Mouse (Mus musculus): ENCODE results near the gene Rab24. TPM values are rescaled to one million over a fixed set of nuclear protein-coding genes. Genes with fewer than 3 reads are reported as not detected.

Rab24 gene
- polyA plus RNA-seq, 1 experiment = 101 TPM

DNA sequence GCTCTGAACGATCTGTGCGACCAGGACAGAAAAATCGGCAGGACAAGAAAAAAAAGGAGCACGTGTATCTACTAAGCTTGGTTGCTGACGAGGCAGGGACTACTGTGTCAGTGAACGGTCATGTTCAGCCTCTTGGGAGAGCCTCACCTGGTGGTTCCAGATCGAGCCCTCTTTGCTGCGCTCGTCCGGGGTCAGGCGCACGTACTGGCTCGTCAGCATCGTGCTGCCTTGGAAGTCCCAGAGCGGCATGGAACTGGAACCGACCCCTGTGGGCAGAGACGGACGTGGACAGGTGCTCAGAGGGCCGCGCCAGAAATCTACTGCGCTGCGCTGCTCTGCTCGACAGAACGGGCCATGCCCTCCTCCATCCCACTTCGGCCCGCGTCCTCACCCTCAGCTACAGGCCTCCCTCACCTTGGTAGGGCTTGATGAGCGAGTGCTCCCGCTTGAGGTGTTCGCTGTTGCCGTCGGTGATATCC, 40.3 kb upstream of the Rab24 start:
- Histone ChIP-seq H3K4me1 (ENCODE audit: control insufficient read depth, insufficient read depth, insufficient read length, low read length) (peaks cover 11% of the 10 kb centered on the region), H3K36me3 (ENCODE audit: control insufficient read depth, insufficient read depth, low read length) (peaks cover 26% of the 10 kb centered on the region), H3K27me3 (ENCODE audit: control insufficient read depth, insufficient read depth, low read length) (no peaks in the 10 kb centered on the region), H3K4me3 (ENCODE audit: low read depth, low read length) (peak overlapping the region; percentile 79), H3K27ac (ENCODE audit: insufficient read depth, low read depth, low read length) (peak overlapping the region; percentile 93)
- TF ChIP-seq CTCF (IDR thresholded peaks at IDR 0.05; ENCODE audit: extremely low read depth, insufficient read length, insufficient replicate concordance, low read depth, low read length) = no peak
- TF ChIP-seq POLR2A (IDR thresholded peaks at IDR 0.05; ENCODE audit: low read depth, low read length) = no peak
- under 1% methylated on average over 32 of the region's 32 CpGs for WGBS

DNA sequence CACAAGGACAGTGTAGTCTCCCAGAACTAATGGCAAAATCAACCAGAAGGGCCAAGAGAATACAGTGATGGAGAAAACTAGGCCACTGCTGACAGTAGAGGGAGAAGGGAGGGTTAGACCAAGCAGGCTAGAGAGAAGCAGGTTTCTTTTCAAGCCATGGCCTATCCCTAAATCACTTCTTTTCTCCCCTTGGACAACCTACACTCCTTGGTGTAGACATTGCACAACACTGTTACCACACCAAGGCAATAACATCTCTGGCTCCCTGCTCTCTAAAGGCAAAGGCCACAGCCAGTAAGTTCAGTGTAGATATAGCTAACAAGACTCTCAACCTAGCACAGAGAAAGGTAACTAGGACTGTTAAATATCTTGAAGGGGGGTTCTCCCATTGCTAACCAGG, 39.4 kb upstream of the Rab24 start:
- TF ChIP-seq POLR2A (IDR thresholded peaks at IDR 0.05; ENCODE audit: low read depth, low read length) = no peak
- no peak for TF ChIP-seq CTCF (IDR thresholded peaks at IDR 0.05; ENCODE audit: extremely low read depth, insufficient read length, insufficient replicate concordance, low read depth, low read length)
- H3K4me3 ChIP-seq (ENCODE audit: low read depth, low read length) = peak overlapping the region; percentile 39
- H3K27me3 ChIP-seq (ENCODE audit: control insufficient read depth, insufficient read depth, low read length) = no peaks in the 10 kb centered on the region
- peaks cover 11% of the 10 kb centered on the region for H3K4me1 ChIP-seq (ENCODE audit: control insufficient read depth, insufficient read depth, insufficient read length, low read length)
- no peak overlapping the region for H3K27ac ChIP-seq (ENCODE audit: insufficient read depth, low read depth, low read length)
- H3K36me3 ChIP-seq (ENCODE audit: control insufficient read depth, insufficient read depth, low read length) = peaks cover 32% of the 10 kb centered on the region

DNA sequence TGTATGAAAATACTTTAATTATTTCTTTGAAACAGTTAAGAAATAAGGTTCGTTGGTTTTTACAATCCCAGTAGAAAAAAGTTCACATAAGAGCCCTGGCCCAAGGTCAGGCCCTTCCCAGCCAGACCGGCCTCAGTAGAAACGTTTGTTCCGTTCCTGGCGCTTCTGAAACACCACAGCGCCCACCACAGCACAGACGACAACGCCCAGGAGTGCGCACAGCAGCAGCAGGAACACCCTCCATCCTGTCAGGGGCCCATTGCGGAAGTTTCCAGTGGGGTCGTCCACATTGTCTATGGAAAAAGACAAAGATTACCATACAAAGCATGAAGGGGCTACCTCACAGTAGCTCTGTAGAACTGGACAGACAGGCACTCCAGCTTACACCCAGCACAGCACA, 25.0 kb upstream of the Rab24 start:
- H3K4me3 ChIP-seq (ENCODE audit: low read depth, low read length) = no peak overlapping the region
- no peaks in the 10 kb centered on the region for H3K27me3 ChIP-seq (ENCODE audit: control insufficient read depth, insufficient read depth, low read length)
- H3K27ac ChIP-seq (ENCODE audit: insufficient read depth, low read depth, low read length) = no peak overlapping the region
- H3K4me1 ChIP-seq (ENCODE audit: control insufficient read depth, insufficient read depth, insufficient read length, low read length) = no peaks in the 10 kb centered on the region
- H3K36me3 ChIP-seq (ENCODE audit: control insufficient read depth, insufficient read depth, low read length) = peaks cover 70% of the 10 kb centered on the region
- TF ChIP-seq CTCF (IDR thresholded peaks at IDR 0.05; ENCODE audit: extremely low read depth, insufficient read length, insufficient replicate concordance, low read depth, low read length) = no peak
- no peak for TF ChIP-seq POLR2A (IDR thresholded peaks at IDR 0.05; ENCODE audit: low read depth, low read length)
- 80% methylated on average over 11 of the region's 11 CpGs for WGBS

DNA sequence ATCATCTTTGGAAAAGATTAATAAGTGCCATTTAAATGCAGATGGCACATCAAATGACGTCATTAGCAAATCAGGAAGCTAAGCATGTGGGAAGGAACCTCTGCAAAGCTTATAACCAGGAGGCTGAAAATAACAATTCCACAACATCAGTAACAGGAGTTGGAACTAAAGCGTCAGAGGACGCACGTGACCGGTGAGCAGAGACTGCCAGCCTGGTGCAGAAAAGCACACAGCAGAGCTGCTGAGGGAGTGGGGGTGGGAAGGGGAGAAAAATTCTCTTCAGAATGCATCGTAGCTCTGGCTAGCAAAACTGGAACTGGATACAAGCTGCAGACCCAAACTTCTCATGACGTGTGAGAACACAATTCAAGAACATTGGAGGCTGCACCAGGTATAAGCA, 22.5 kb upstream of the Rab24 start:
- Histone ChIP-seq H3K27me3 (ENCODE audit: control insufficient read depth, insufficient read depth, low read length) (no peaks in the 10 kb centered on the region), H3K4me3 (ENCODE audit: low read depth, low read length) (no peak overlapping the region), H3K36me3 (ENCODE audit: control insufficient read depth, insufficient read depth, low read length) (peaks cover 48% of the 10 kb centered on the region), H3K27ac (ENCODE audit: insufficient read depth, low read depth, low read length) (no peak overlapping the region), H3K4me1 (ENCODE audit: control insufficient read depth, insufficient read depth, insufficient read length, low read length) (no peaks in the 10 kb centered on the region)
- TF ChIP-seq CTCF (IDR thresholded peaks at IDR 0.05; ENCODE audit: extremely low read depth, insufficient read length, insufficient replicate concordance, low read depth, low read length) (no peak), POLR2A (IDR thresholded peaks at IDR 0.05; ENCODE audit: low read depth, low read length) (no peak)
- WGBS = 87% methylated on average over 7 of the region's 7 CpGs

DNA sequence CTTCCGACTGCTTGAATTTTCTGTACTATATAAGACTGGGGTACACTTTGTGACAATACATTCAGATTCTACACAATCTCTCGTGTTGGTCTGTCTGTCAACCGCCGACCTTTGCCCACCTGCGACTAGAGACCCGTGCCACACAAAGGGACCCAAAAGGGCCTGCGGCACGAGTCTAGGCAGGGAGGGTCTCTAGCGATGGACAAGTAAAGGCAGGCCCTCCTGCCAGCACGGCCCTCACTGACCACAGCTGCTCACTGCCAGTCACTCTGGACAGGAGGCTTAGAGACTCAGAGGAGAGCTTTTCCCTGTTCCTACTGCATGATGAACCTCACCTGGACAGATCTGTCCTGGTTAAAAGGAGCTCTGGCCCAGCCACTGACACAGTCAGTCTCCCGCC, 20.7 kb upstream of the Rab24 start:
- no peak overlapping the region for H3K4me3 ChIP-seq (ENCODE audit: low read depth, low read length)
- no peak for TF ChIP-seq CTCF (IDR thresholded peaks at IDR 0.05; ENCODE audit: extremely low read depth, insufficient read length, insufficient replicate concordance, low read depth, low read length)
- no peak for TF ChIP-seq POLR2A (IDR thresholded peaks at IDR 0.05; ENCODE audit: low read depth, low read length)
- H3K27ac ChIP-seq (ENCODE audit: insufficient read depth, low read depth, low read length) = no peak overlapping the region
- H3K36me3 ChIP-seq (ENCODE audit: control insufficient read depth, insufficient read depth, low read length) = peaks cover 32% of the 10 kb centered on the region
- no peaks in the 10 kb centered on the region for H3K27me3 ChIP-seq (ENCODE audit: control insufficient read depth, insufficient read depth, low read length)
- H3K4me1 ChIP-seq (ENCODE audit: control insufficient read depth, insufficient read depth, insufficient read length, low read length) = peaks cover 5% of the 10 kb centered on the region; the same call in 1 of the 2 replicates
- WGBS = 36% methylated on average over 11 of the region's 11 CpGs

DNA sequence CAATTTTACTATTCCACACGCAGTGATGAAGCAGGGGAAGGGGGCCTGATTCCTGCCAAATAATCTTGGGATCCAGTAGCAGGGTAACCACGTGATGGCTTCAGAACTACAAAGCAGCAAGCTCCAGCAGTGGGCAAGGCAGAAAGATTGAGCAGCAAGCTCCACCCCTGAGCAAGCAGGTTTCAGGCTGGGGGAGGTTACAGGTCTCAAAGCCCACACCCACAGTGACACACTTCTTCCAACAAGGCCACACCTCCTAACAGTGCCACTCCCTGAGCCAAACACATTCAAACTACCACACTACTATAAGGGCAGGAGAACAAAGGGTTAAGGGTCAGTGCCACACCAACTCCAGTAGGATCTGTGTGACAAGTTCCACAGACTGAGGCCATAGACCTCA, 17.5 kb upstream of the Rab24 start:
- peak overlapping the region; percentile 19 for H3K27ac ChIP-seq (ENCODE audit: insufficient read depth, low read depth, low read length)
- peaks cover 5% of the 10 kb centered on the region; the same call in 1 of the 2 replicates for H3K4me1 ChIP-seq (ENCODE audit: control insufficient read depth, insufficient read depth, insufficient read length, low read length)
- 17% methylated on average over 2 of the region's 2 CpGs for WGBS
- peaks cover 1% of the 10 kb centered on the region; the same call in 1 of the 2 replicates for H3K36me3 ChIP-seq (ENCODE audit: control insufficient read depth, insufficient read depth, low read length)
- H3K4me3 ChIP-seq (ENCODE audit: low read depth, low read length) = no peak overlapping the region
- TF ChIP-seq POLR2A (IDR thresholded peaks at IDR 0.05; ENCODE audit: low read depth, low read length) (no peak), CTCF (IDR thresholded peaks at IDR 0.05; ENCODE audit: extremely low read depth, insufficient read length, insufficient replicate concordance, low read depth, low read length) (no peak)
- H3K27me3 ChIP-seq (ENCODE audit: control insufficient read depth, insufficient read depth, low read length) = no peaks in the 10 kb centered on the region

DNA sequence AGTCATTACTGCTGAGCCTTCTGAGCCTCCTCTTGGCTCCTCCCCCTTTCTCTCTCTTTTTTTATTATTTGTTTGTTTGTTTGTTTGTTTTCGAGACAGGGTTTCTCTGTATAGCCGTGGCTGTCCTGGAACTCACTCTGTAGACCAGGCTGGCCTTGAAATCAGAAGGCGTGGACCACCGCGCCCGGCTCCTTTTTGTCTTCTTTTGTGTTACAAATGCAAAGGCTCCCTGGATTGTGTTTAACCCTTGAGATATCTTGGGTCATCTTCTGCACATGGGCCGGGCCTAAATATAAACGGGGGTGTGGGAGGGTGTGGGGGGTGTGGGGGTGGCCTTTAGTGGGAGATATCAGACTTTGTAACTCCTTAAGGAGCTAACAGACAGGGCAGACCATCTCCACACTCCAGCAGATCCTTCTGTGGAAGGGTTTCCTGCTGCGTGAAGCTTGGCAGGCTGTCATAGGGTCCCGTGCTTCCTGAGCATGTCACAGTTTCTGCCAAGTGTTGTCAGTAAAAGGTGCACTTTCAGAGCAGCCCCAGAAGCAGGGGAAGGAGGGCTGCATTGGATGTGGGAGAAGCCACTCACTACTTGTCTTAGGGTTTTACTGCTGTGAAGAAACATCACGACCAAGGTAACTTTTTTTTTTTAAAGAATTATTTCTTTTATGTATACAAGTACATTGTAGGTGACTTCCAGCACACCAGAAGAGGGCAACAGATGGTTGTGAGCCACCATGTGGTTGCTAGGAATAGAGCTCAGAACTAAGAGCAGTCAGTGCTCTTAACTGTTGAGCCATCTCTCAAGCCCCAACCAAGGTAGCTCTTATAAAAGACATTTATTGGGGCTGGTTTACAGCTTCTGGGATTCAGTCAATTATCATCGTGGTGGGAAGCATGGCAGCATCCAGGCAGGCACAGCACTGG, 16.6 kb upstream of the Rab24 start:
- H3K27ac ChIP-seq (ENCODE audit: insufficient read depth, low read depth, low read length) = no peak overlapping the region
- no peaks in the 10 kb centered on the region for H3K36me3 ChIP-seq (ENCODE audit: control insufficient read depth, insufficient read depth, low read length)
- WGBS = 70% methylated on average over 12 of the region's 12 CpGs
- H3K27me3 ChIP-seq (ENCODE audit: control insufficient read depth, insufficient read depth, low read length) = no peaks in the 10 kb centered on the region
- TF ChIP-seq CTCF (IDR thresholded peaks at IDR 0.05; ENCODE audit: extremely low read depth, insufficient read length, insufficient replicate concordance, low read depth, low read length) (no peak), POLR2A (IDR thresholded peaks at IDR 0.05; ENCODE audit: low read depth, low read length) (no peak)
- peaks cover 5% of the 10 kb centered on the region; the same call in 1 of the 2 replicates for H3K4me1 ChIP-seq (ENCODE audit: control insufficient read depth, insufficient read depth, insufficient read length, low read length)
- H3K4me3 ChIP-seq (ENCODE audit: low read depth, low read length) = no peak overlapping the region
